Mouse (Mus musculus) ES-E14 (cell line): ENCODE results near the gene Dcdc2a.

Source experiments
- CHD2 ChIP-seq: IDR thresholded peaks from 2 replicates; pipeline ENCODE4 v1.6.1; 2014; ENCODE audit warnings: mild to moderate bottlenecking, low read depth, low read length, inconsistent platforms
- HCFC1 ChIP-seq: IDR thresholded peaks from 2 replicates; pipeline ENCODE4 v1.6.1; 2012; ENCODE audit warnings: low read length, inconsistent platforms, borderline replicate concordance; ENCODE audit not compliant: insufficient read depth

GRCm38 (mm10) chr13:25105671-25106070, 49.9 kb downstream of the Dcdc2a start:
- no peak for TF ChIP-seq HCFC1
- TF ChIP-seq CHD2 = no peak
